Mouse (Mus musculus) G1E (cell line): Measurements from ENCODE around the gene Epb41l2.

Experiments used
- CTCF ChIP-seq: IDR thresholded peaks from 2 replicates; pipeline ENCODE4 v1.5.1; 2012; ENCODE audit warnings: low read depth, low read length, inconsistent platforms, mixed read lengths
- GATA2 ChIP-seq: IDR thresholded peaks from 2 replicates; pipeline ENCODE4 v1.6.1; 2012; ENCODE audit warnings: low read depth, low read length, inconsistent platforms, borderline replicate concordance
- POLR2AphosphoS5 ChIP-seq: IDR thresholded peaks from 2 replicates; pipeline ENCODE4 v1.6.1; 2012; ENCODE audit warnings: low read depth, low read length, inconsistent platforms; ENCODE audit not compliant: insufficient replicate concordance
- TAL1 ChIP-seq: conservative IDR thresholded peaks from 2 replicates; pipeline ENCODE4 v1.6.1; 2012; ENCODE audit warnings: low read depth, low read length, inconsistent platforms, mixed read lengths

GRCm38 (mm10) chr10:25428658-25429057 is 69.1 kb downstream of the Epb41l2 start:
- no peak for TF ChIP-seq CTCF
- no peak for TF ChIP-seq TAL1
- TF ChIP-seq POLR2AphosphoS5: no peak
- no peak for TF ChIP-seq GATA2
